Mouse (Mus musculus) retina, postnatal 1 day (tissue): ENCODE measurements around the gene Slc1a1.

Source experiments
- DNase-seq: peaks from one replicate; pipeline ENCODE4 v3.0.0-alpha.2; 2012

Slc1a1 gene

GRCm38 (mm10) chr19:28926366-28926765, 91.5 kb downstream of the Slc1a1 start:
- no peak for DNase-seq

GRCm38 (mm10) chr19:28927396-28927795, 92.5 kb downstream of the Slc1a1 start:
- DNase-seq: no peak

- DNase-seq: no peak
These were observed 94.2 kb downstream of the Slc1a1 start for GRCm38 (mm10) chr19:28929034-28929433.

GRCm38 (mm10) chr19:28934897-28935296, 100.0 kb downstream of the Slc1a1 start:
- no peak for DNase-seq

GRCm38 (mm10) chr19:28940135-28940874, 105.5 kb downstream of the Slc1a1 start:
- no peak for DNase-seq

- DNase-seq: no peak
These were observed 106.4 kb downstream of the Slc1a1 start for GRCm38 (mm10) chr19:28941271-28941670.

- DNase-seq: no peak
These were observed 111.9 kb downstream of the Slc1a1 start for GRCm38 (mm10) chr19:28946782-28947181.

GRCm38 (mm10) chr19:28947311-28947710, 112.5 kb downstream of the Slc1a1 start:
- DNase-seq: no peak

- peak; percentile 76 for DNase-seq
These were observed 116.4 kb downstream of the Slc1a1 start for GRCm38 (mm10) chr19:28951251-28951650.

GRCm38 (mm10) chr19:28963113-28963512, 128.3 kb downstream of the Slc1a1 start:
- DNase-seq: no peak

- no peak for DNase-seq
These were observed 128.6 kb downstream of the Slc1a1 start for GRCm38 (mm10) chr19:28963513-28963841.
